Mouse (Mus musculus): ENCODE results near the gene Tmem132e.

DNA sequence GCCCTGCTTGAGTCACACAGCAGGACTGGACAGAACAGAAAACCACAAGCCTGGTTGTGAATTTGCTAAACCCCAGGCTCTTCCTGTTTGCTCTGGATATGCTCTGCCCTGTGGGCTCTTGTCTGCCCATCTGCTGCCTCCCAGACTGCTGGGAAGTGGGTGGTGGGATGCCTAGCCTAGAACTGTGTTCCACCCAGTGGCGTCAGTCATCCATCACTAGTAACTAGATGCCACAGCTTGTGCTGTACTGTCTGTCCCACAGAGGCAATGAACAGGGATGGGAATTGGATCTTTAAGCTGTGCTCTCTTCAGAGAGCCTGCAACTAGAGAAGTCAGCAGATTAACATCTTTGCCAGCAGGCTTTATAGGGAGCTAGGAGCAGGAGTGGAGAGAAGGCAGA, 23.8 kb downstream of the Tmem132e start:
- TF ChIP-seq FLI1 (IDR thresholded peaks at IDR 0.05; ENCODE audit: low read length), result no peak
- TF ChIP-seq GATA1 (IDR thresholded peaks at IDR 0.05; ENCODE audit: borderline replicate concordance, low read length), result no peak

All from megakaryocyte, embryonic 14.5 days (primary cell).